Mouse (Mus musculus): ENCODE measurements around the gene Kmt2b. TPM values are rescaled to one million over a fixed set of nuclear protein-coding genes. Genes with fewer than 3 reads are reported as not detected.

Kmt2b gene
- polyA plus RNA-seq, 1 experiment from 2014 or later = 10.9 TPM

- peaks cover 63% of the 10 kb centered on the region for H3K4me1 ChIP-seq
- peak overlapping the region; percentile 41; the same call in 1 of the 2 replicates for H3K27ac ChIP-seq
- ATAC-seq (replicated peaks; ENCODE audit: low FRiP score) = peak; percentile 22
Observed at GRCm38 (mm10) chr7:30522871-30523270, 65.7 kb downstream of the Kmt2b start.

GRCm38 (mm10) chr7:30520856-30521255 is 67.7 kb downstream of the Kmt2b start:
- 81% methylated on average over 5 of the region's 5 CpGs for WGBS
- ATAC-seq (replicated peaks; ENCODE audit: low FRiP score) = no peak
- no peak overlapping the region for H3K27ac ChIP-seq

More at GRCm38 (mm10) chr7:30522871-30523270, 65.7 kb downstream of the Kmt2b start:
- Histone ChIP-seq H3K9ac (no peak overlapping the region), H3K27me3 (no peaks in the 10 kb centered on the region), H3K4me3 (replicated peaks) (no peak overlapping the region), H3K36me3 (peaks cover 44% of the 10 kb centered on the region), H3K9me3 (replicated peaks) (no peaks in the 10 kb centered on the region), H3K4me2 (no peak overlapping the region)
- WGBS = 63% methylated on average over 10 of the region's 10 CpGs

DNA sequence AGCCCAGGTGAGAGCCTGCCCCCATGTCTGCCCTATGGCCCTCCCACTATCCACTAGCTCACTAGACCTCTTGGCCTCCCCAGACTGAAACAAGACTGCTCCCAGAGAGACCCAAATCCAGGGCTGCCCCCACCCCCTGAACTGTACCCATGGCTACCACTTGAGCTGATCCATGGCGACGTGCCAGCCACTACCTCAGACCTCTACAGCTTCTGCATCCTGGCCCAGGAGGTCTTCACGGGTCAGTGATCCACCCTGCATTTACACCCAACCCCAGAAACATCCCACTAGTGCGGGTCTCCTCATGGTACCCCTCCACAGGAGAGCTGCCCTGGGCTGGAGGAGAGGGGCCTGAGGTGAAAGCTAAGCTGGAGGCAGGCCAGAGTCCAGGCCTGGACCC is 68.1 kb downstream of the Kmt2b start:
- H3K9ac ChIP-seq = no peak overlapping the region
- no peaks in the 10 kb centered on the region for H3K9me3 ChIP-seq (replicated peaks)
- H3K27me3 ChIP-seq = no peaks in the 10 kb centered on the region
- ATAC-seq (replicated peaks; ENCODE audit: low FRiP score) = 0 out of 2 replicates have a peak, but pooled peaks have one; percentile 19
- no peak overlapping the region for H3K4me3 ChIP-seq (replicated peaks)
- no peak overlapping the region for H3K27ac ChIP-seq
- WGBS = 47% methylated on average over 4 of the region's 4 CpGs
- H3K4me2 ChIP-seq = no peak overlapping the region
- H3K36me3 ChIP-seq = peaks cover 27% of the 10 kb centered on the region
- peaks cover 46% of the 10 kb centered on the region for H3K4me1 ChIP-seq

More at GRCm38 (mm10) chr7:30520856-30521255, 67.7 kb downstream of the Kmt2b start:
- Histone ChIP-seq H3K36me3 (peaks cover 32% of the 10 kb centered on the region), H3K9ac (no peak overlapping the region), H3K4me1 (peaks cover 49% of the 10 kb centered on the region), H3K4me2 (no peak overlapping the region), H3K27me3 (no peaks in the 10 kb centered on the region), H3K4me3 (replicated peaks) (no peak overlapping the region), H3K9me3 (replicated peaks) (no peaks in the 10 kb centered on the region)

Small RNA genes lying within 50 kb of the gene (microRNA-seq; reads per million reads assigned to microRNA genes)
- gene Gm38670 = 1.3 reads per million
- gene Mir3569 = 0.44 reads per million

Other genes with a start within 250 kb of the Kmt2b start
- gene Lrfn3, start 226.0 kb downstream of the Kmt2b start, polyA plus RNA-seq (2015; fragmentation: Nextera tagmentation; extraction: Ambion mirVana) = 6.5 and 7.2 TPM in 2 replicates
- 33.8 and 37.9 TPM in 2 replicates for gene Tyrobp, start 175.0 kb downstream of the Kmt2b start, polyA plus RNA-seq (2015; fragmentation: Nextera tagmentation; extraction: Ambion mirVana)
- gene Hcst, start 168.9 kb downstream of the Kmt2b start, polyA plus RNA-seq (2015; fragmentation: Nextera tagmentation; extraction: Ambion mirVana) = 0.64 and 1.5 TPM in 2 replicates
- gene Nfkbid, start 167.0 kb downstream of the Kmt2b start, polyA plus RNA-seq (2015; fragmentation: Nextera tagmentation; extraction: Ambion mirVana) = 1.3 and 2.0 TPM in 2 replicates
- gene Aplp1, start 143.2 kb downstream of the Kmt2b start, polyA plus RNA-seq (2015; fragmentation: Nextera tagmentation; extraction: Ambion mirVana) = 24.1 and 28.6 TPM in 2 replicates
- gene Kirrel2, start 131.0 kb downstream of the Kmt2b start, polyA plus RNA-seq (2015; fragmentation: Nextera tagmentation; extraction: Ambion mirVana) = 0.54 and 0.77 TPM in 2 replicates
- 3.6 and 4.8 TPM in 2 replicates for gene Nphs1, start 130.4 kb downstream of the Kmt2b start, polyA plus RNA-seq (2015; fragmentation: Nextera tagmentation; extraction: Ambion mirVana)
- gene Prodh2, start 95.1 kb downstream of the Kmt2b start, polyA plus RNA-seq (2015; fragmentation: Nextera tagmentation; extraction: Ambion mirVana) = 12.8 and 14.4 TPM in 2 replicates
- 11.7 and 16.0 TPM in 2 replicates for gene Arhgap33, start 53.7 kb downstream of the Kmt2b start, polyA plus RNA-seq (2015; fragmentation: Nextera tagmentation; extraction: Ambion mirVana)
- gene Hspb6, start 36.5 kb downstream of the Kmt2b start, polyA plus RNA-seq (2015; fragmentation: Nextera tagmentation; extraction: Ambion mirVana) = 12.8 and 20.1 TPM in 2 replicates
- 14.1 and 18.6 TPM in 2 replicates for gene Proser3, start 36.4 kb downstream of the Kmt2b start, polyA plus RNA-seq (2015; fragmentation: Nextera tagmentation; extraction: Ambion mirVana)
- gene Lin37, start 28.9 kb downstream of the Kmt2b start, polyA plus RNA-seq (2015; fragmentation: Nextera tagmentation; extraction: Ambion mirVana) = 37.6 and 40.5 TPM in 2 replicates
- gene U2af1l4, start 25.4 kb downstream of the Kmt2b start, polyA plus RNA-seq (2015; fragmentation: Nextera tagmentation; extraction: Ambion mirVana) = 94.8 and 102 TPM in 2 replicates
- 15.0 and 17.0 TPM in 2 replicates for gene Gm49396, start 25.4 kb downstream of the Kmt2b start, polyA plus RNA-seq (2015; fragmentation: Nextera tagmentation; extraction: Ambion mirVana)
- 152 TPM in 2 replicates for gene Psenen, start 25.1 kb downstream of the Kmt2b start, polyA plus RNA-seq (2015; fragmentation: Nextera tagmentation; extraction: Ambion mirVana)
- 3.8 and 6.0 TPM in 2 replicates for gene Igflr1, start 23.3 kb downstream of the Kmt2b start, polyA plus RNA-seq (2015; fragmentation: Nextera tagmentation; extraction: Ambion mirVana)
- 0.36 and 0.63 TPM in 2 replicates for gene Zbtb32, start 10.2 kb upstream of the Kmt2b start, polyA plus RNA-seq (2015; fragmentation: Nextera tagmentation; extraction: Ambion mirVana)
- 3.6 and 5.3 TPM in 2 replicates for gene Upk1a, start 24.1 kb upstream of the Kmt2b start, polyA plus RNA-seq (2015; fragmentation: Nextera tagmentation; extraction: Ambion mirVana)
- 1,049 and 1,131 TPM in 2 replicates for gene Cox6b1, start 37.4 kb upstream of the Kmt2b start, polyA plus RNA-seq (2015; fragmentation: Nextera tagmentation; extraction: Ambion mirVana)
- not detected in 2 replicates for gene Etv2, start 47.1 kb upstream of the Kmt2b start, polyA plus RNA-seq (2015; fragmentation: Nextera tagmentation; extraction: Ambion mirVana)
- gene Rbm42, start 61.6 kb upstream of the Kmt2b start, polyA plus RNA-seq (2015; fragmentation: Nextera tagmentation; extraction: Ambion mirVana) = 118 and 119 TPM in 2 replicates
- 58.0 and 61.1 TPM in 2 replicates for gene Haus5, start 76.3 kb upstream of the Kmt2b start, polyA plus RNA-seq (2015; fragmentation: Nextera tagmentation; extraction: Ambion mirVana)
- gene Pmis2, start 82.9 kb upstream of the Kmt2b start, polyA plus RNA-seq (2015; fragmentation: Nextera tagmentation; extraction: Ambion mirVana) = not detected in 2 replicates
- 0.58 TPM in 1 of 2 replicates, not detected in the other for gene 2200002J24Rik, start 110.2 kb upstream of the Kmt2b start, polyA plus RNA-seq (2015; fragmentation: Nextera tagmentation; extraction: Ambion mirVana)
- 1.3 and 1.5 TPM in 2 replicates for gene Atp4a, start 123.5 kb upstream of the Kmt2b start, polyA plus RNA-seq (2015; fragmentation: Nextera tagmentation; extraction: Ambion mirVana)
- gene Tmem147, start 140.8 kb upstream of the Kmt2b start, polyA plus RNA-seq (2015; fragmentation: Nextera tagmentation; extraction: Ambion mirVana) = 180 and 192 TPM in 2 replicates
- 0.35 and 0.68 TPM in 2 replicates for gene Gapdhs, start 155.0 kb upstream of the Kmt2b start, polyA plus RNA-seq (2015; fragmentation: Nextera tagmentation; extraction: Ambion mirVana)
- 2.2 and 2.6 TPM in 2 replicates for gene Sbsn, start 162.7 kb upstream of the Kmt2b start, polyA plus RNA-seq (2015; fragmentation: Nextera tagmentation; extraction: Ambion mirVana)
- gene Dmkn, start 175.0 kb upstream of the Kmt2b start, polyA plus RNA-seq (2015; fragmentation: Nextera tagmentation; extraction: Ambion mirVana) = 1.3 and 7.7 TPM in 2 replicates
- 5.8 and 26.9 TPM in 2 replicates for gene Krtdap, start 199.2 kb upstream of the Kmt2b start, polyA plus RNA-seq (2015; fragmentation: Nextera tagmentation; extraction: Ambion mirVana)
- gene Ffar2, start 235.0 kb upstream of the Kmt2b start, polyA plus RNA-seq (2015; fragmentation: Nextera tagmentation; extraction: Ambion mirVana) = 0.19 and 0.49 TPM in 2 replicates

Data from kidney, embryonic 15.5 days (tissue).